Mouse (Mus musculus) kidney, adult 2 months (tissue): ENCODE results near the gene Kirrel3.

Experiments
- CTCF ChIP-seq: fragments of 200-500 bp; conservative IDR thresholded peaks from 2 replicates; pipeline ENCODE4 v1.5.1; 2011; ENCODE audit warnings: low read depth, mild to moderate bottlenecking, control low read depth, low read length, moderate library complexity, mixed read lengths; ENCODE audit not compliant: insufficient read depth, insufficient read length
- POLR2A ChIP-seq: fragments of 200-500 bp; IDR thresholded peaks from one replicate; pipeline ENCODE4 v1.6.1; 2011; ENCODE audit warnings: low read depth, low read length, control low read depth

GRCm38 (mm10) chr9:34603750-34604149, 118.1 kb downstream of the Kirrel3 start:
- TF ChIP-seq CTCF (no peak), POLR2A (no peak)
